Comparison of ENCODE assay signal across 19 mouse cellular contexts in the genomic region with DNA sequence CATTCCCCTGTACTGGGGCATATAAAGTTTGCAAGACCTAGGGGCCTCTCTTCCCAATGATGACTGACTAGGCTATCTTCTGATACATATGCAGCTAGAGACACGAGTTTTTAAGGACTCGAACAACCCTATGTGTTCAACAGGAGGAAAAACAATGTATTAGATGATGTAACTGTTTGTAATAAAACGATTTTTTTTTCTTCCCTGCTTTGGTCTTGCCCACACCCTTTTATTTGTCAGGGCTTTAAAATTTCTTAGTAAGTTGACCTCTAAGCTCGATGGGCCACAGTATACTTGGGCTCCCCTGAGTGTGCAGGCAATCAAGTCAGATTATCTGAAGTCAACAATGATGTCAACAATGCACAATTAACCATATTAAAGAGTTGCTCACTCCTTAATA. TPM values are rescaled to one million over a fixed set of nuclear protein-coding genes. Genes with fewer than 3 reads are reported as not detected.
"Had no signal": no experiment of that assay in that cellular context is flagged by ENCODE, and none has a peak within 500 bp of the region (broad histone marks: within the 10 kb centered on the region; RNA-seq: fewer than 3 reads in every experiment).

No protein-coding gene starts in this region.

- H3K4me3 ChIP-seq: midbrain, embryonic 10.5 days; midbrain, embryonic 13.5 days; neural tube, embryonic 12.5 days; stomach, embryonic 15.5 days had no signal

- H3K4me2 ChIP-seq: lung, embryonic 14.5 days; midbrain, embryonic 13.5 days; neural tube, embryonic 12.5 days had no signal

- H3K36me3 ChIP-seq: midbrain, embryonic 10.5 days; midbrain, embryonic 13.5 days; neural tube, embryonic 12.5 days; stomach, embryonic 15.5 days had no signal

- ATAC-seq: midbrain, embryonic 13.5 days; midbrain, embryonic 16.5 days had no signal

- H3K9me3 ChIP-seq: midbrain, embryonic 10.5 days; midbrain, embryonic 13.5 days; neural tube, embryonic 12.5 days; stomach, embryonic 15.5 days had no signal

- H3K9ac ChIP-seq: lung, embryonic 14.5 days; midbrain, embryonic 13.5 days; neural tube, embryonic 12.5 days; stomach, embryonic 15.5 days had no signal

- DNase-seq: lung, adult 18-20 months; lung, embryonic 14.5 days; lung, postnatal 10 days; lung, postnatal 4 days; right cerebral cortex, postnatal 14 days; thymus, adult 2 months; thymus, postnatal 25 days; thymus, postnatal 4 days had no signal

- H3K27ac ChIP-seq: midbrain, embryonic 10.5 days; midbrain, embryonic 13.5 days; neural tube, embryonic 12.5 days; stomach, embryonic 15.5 days; stomach, postnatal 0 days had no signal

RNA-seq across cellular contexts. Expression of gene Nkx3-2, which starts 7.9 kb away (rescaled TPM):
- polyA plus RNA-seq: liver, embryonic 16.5 days; lung, embryonic 14.5 days; lung, embryonic 16.5 days; midbrain, embryonic 13.5 days; midbrain, embryonic 16.5 days; neural tube, embryonic 14.5 days; testis, adult 2 months; thymus, adult 2 months; urinary bladder, adult 2 months had no signal
